Mouse (Mus musculus): ENCODE results near the gene Mybpc2. TPM values are rescaled to one million over a fixed set of nuclear protein-coding genes. Genes with fewer than 3 reads are reported as not detected.
A peak's percentile ranks its signal among the peaks of the same experiment; 100 is the strongest.

Mybpc2 gene
- not detected in 2 replicates for polyA plus RNA-seq (2012; rRNA removed)

DNA sequence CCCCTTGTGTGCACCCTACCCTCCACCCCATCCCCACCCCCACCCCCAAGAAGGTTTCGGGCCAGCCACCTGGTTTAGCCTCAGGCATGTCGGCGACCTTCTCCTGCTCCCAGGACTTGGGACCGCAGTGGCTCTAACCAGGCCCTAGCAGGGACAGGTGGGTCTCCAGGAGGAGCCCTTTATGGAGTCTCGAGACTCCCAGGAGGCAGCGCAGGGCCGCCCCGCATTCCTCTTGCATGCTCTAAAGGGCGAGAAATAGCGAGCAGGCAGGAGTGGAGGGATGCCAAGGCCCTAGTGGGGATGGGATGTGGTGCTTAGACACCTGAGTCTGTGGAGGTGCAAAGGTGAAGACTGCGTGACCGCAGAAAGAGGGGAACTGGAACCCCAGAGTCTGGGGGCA, at the start of gene Mybpc2:
Mybpc2 (minus strand) TSS at position 155 of the 400 bp plus-strand sequence.
- peak; percentile 7 for DNase-seq (ENCODE audit: low read depth)
- TF ChIP-seq CTCF (IDR thresholded peaks at IDR 0.05; ENCODE audit: borderline replicate concordance, extremely low read depth, insufficient read depth, insufficient read length) (no peak), POLR2A (IDR thresholded peaks at IDR 0.05; ENCODE audit: borderline replicate concordance, extremely low read depth, insufficient read depth, insufficient read length, poor library complexity, severe bottlenecking) (no peak)

- DNase-seq (ENCODE audit: low read depth) = no peak
- no peak for TF ChIP-seq POLR2A (IDR thresholded peaks at IDR 0.05; ENCODE audit: borderline replicate concordance, extremely low read depth, insufficient read depth, insufficient read length, poor library complexity, severe bottlenecking)
- no peak for TF ChIP-seq CTCF (IDR thresholded peaks at IDR 0.05; ENCODE audit: borderline replicate concordance, extremely low read depth, insufficient read depth, insufficient read length)
Measured at GRCm38 (mm10) chr7:44572956-44573484, 48.6 kb upstream of the Mybpc2 start.

DNA sequence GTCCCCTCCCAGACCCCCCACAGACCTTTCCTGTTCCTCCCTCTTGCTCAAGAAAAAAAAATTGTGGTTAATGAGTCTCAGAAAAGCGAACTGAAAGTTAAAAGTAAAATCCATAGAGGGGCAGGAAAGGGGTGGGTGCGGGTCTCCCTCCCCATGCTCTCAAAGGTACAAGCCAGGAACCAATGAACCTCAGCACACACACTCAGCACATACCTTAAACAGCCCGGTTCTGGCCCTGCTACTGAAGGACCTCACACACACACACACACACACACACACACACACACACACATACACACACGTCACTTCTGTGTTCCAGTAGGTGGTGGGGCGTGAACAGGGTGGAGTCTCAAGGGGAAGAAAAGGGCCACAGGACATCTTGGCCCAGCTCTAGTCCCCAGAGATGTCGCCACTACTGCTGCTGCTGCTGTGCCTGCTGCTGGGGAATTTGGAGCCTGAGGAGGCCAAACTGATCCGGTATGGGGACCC, 47.8 kb upstream of the Mybpc2 start, which contains the start of gene Napsa:
Napsa (plus strand) TSS at position 168 of the 489 bp plus-strand sequence.
- TF ChIP-seq POLR2A (IDR thresholded peaks at IDR 0.05; ENCODE audit: borderline replicate concordance, extremely low read depth, insufficient read depth, insufficient read length, poor library complexity, severe bottlenecking) = no peak
- no peak for TF ChIP-seq CTCF (IDR thresholded peaks at IDR 0.05; ENCODE audit: borderline replicate concordance, extremely low read depth, insufficient read depth, insufficient read length)
- no peak for DNase-seq (ENCODE audit: low read depth)

GRCm38 (mm10) chr7:44571811-44572210, 47.4 kb upstream of the Mybpc2 start:
- TF ChIP-seq POLR2A (IDR thresholded peaks at IDR 0.05; ENCODE audit: borderline replicate concordance, extremely low read depth, insufficient read depth, insufficient read length, poor library complexity, severe bottlenecking) = no peak
- TF ChIP-seq CTCF (IDR thresholded peaks at IDR 0.05; ENCODE audit: borderline replicate concordance, extremely low read depth, insufficient read depth, insufficient read length) = no peak
- no peak for DNase-seq (ENCODE audit: low read depth)

DNA sequence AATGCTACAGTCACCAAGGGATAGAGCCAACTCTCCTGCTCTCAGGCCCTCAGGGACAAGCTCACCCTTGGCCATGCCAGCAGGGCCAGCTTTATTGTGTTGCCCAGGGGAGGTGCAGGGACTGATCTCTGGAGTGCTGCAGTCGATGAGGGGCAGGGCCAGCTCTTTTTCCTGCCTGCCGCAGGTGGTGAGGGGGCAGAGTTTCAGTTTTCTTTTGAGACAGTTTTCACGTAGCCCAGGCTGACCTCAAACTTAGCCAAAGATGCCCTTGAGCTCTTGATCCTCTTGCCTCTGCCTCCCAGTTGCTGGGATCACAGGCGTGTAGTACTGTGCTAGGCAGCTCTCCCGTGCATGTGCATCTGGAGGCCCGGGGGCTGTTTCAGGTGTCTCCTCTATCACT, 46.5 kb upstream of the Mybpc2 start:
- no peak for TF ChIP-seq CTCF (IDR thresholded peaks at IDR 0.05; ENCODE audit: borderline replicate concordance, extremely low read depth, insufficient read depth, insufficient read length)
- no peak for TF ChIP-seq POLR2A (IDR thresholded peaks at IDR 0.05; ENCODE audit: borderline replicate concordance, extremely low read depth, insufficient read depth, insufficient read length, poor library complexity, severe bottlenecking)
- no peak for DNase-seq (ENCODE audit: low read depth)

DNA sequence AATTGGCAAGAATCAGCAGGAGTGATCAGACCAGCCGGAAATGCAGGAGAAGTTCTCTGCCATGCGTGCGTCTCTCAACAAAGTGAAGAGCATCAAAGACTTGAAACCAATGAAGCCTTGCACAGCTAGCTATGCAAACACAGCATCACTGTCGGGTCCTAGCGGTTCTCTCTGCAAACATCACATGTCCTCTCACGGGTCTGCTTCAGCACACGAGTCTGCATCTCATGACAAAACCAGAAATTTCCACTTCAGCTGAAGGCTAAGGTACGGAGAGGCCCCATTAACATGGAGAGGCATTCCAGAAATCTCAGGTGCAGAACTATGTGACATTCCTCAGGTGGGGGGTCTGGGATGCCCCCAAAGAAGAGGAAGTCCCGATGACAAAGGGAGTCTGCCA, 44.3 kb upstream of the Mybpc2 start:
- DNase-seq (ENCODE audit: low read depth) = no peak
- TF ChIP-seq CTCF (IDR thresholded peaks at IDR 0.05; ENCODE audit: borderline replicate concordance, extremely low read depth, insufficient read depth, insufficient read length) (no peak), POLR2A (IDR thresholded peaks at IDR 0.05; ENCODE audit: borderline replicate concordance, extremely low read depth, insufficient read depth, insufficient read length, poor library complexity, severe bottlenecking) (no peak)

- TF ChIP-seq CTCF (IDR thresholded peaks at IDR 0.05; ENCODE audit: borderline replicate concordance, extremely low read depth, insufficient read depth, insufficient read length) (no peak), POLR2A (IDR thresholded peaks at IDR 0.05; ENCODE audit: borderline replicate concordance, extremely low read depth, insufficient read depth, insufficient read length, poor library complexity, severe bottlenecking) (no peak)
- DNase-seq (ENCODE audit: low read depth) = no peak
Measured at GRCm38 (mm10) chr7:44565414-44565813, 41.0 kb upstream of the Mybpc2 start.

DNA sequence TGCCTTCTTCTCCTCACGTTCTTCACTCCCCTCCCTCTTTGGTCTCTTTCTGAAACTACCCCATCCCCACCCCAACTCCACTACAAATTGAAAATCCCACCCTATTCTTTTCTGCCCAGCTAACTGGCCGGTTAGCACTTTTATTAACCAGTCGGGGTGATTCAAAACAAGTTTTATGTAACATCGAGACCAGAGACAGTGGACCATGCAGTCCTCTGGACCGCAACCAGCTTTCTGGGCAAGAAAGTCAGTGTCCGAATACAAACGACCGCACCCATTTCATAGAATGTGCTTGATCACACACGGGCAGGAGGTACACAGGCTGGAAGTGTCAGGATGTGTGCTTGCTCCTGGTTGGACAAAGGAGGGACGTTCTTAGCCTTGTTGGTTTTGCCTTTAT, 40.0 kb upstream of the Mybpc2 start:
- TF ChIP-seq CTCF (IDR thresholded peaks at IDR 0.05; ENCODE audit: borderline replicate concordance, extremely low read depth, insufficient read depth, insufficient read length) (no peak), POLR2A (IDR thresholded peaks at IDR 0.05; ENCODE audit: borderline replicate concordance, extremely low read depth, insufficient read depth, insufficient read length, poor library complexity, severe bottlenecking) (no peak)

DNA sequence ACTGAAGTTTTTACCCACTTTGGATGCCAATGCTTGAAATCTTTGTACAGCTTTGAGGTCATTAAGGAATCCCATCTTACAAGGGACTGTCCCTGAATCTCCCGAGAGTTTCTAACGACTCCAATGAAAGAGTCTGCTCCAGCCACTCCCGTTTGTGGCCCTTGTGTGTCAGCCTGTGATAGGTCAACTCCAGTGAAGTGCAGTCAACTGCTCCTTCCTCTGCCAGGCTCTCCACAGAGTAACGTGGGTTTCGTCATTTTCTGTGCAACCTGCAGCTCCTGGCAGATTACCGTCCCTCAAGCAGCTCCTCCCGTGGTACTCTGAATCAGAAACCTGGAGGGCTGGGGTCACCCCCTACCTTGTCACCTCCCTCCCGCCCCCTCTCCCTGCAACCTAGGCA, 38.8 kb upstream of the Mybpc2 start:
- DNase-seq (ENCODE audit: low read depth) = no peak
- no peak for TF ChIP-seq POLR2A (IDR thresholded peaks at IDR 0.05; ENCODE audit: borderline replicate concordance, extremely low read depth, insufficient read depth, insufficient read length, poor library complexity, severe bottlenecking)

More for the DNA sequence above, 40.0 kb upstream of the Mybpc2 start:
- DNase-seq (ENCODE audit: low read depth) = no peak

GRCm38 (mm10) chr7:44560435-44561400, 36.3 kb upstream of the Mybpc2 start:
- peak; percentile 94 for DNase-seq (ENCODE audit: low read depth)

GRCm38 (mm10) chr7:44557629-44558028, 33.2 kb upstream of the Mybpc2 start:
- TF ChIP-seq CTCF (IDR thresholded peaks at IDR 0.05; ENCODE audit: borderline replicate concordance, extremely low read depth, insufficient read depth, insufficient read length) = no peak
- no peak for TF ChIP-seq POLR2A (IDR thresholded peaks at IDR 0.05; ENCODE audit: borderline replicate concordance, extremely low read depth, insufficient read depth, insufficient read length, poor library complexity, severe bottlenecking)
- DNase-seq (ENCODE audit: low read depth) = no peak

More at GRCm38 (mm10) chr7:44560435-44561400, 36.3 kb upstream of the Mybpc2 start:
- no peak for TF ChIP-seq POLR2A (IDR thresholded peaks at IDR 0.05; ENCODE audit: borderline replicate concordance, extremely low read depth, insufficient read depth, insufficient read length, poor library complexity, severe bottlenecking)
- peak; percentile 77 for TF ChIP-seq CTCF (IDR thresholded peaks at IDR 0.05; ENCODE audit: borderline replicate concordance, extremely low read depth, insufficient read depth, insufficient read length)
